Mouse (Mus musculus): Measurements from ENCODE around the gene Zfp976. TPM values are rescaled to one million over a fixed set of nuclear protein-coding genes. Genes with fewer than 3 reads are reported as not detected.
"Not testable (repeated sequence)": the region's sequence is repeated elsewhere in the genome, so short reads cannot be mapped to it uniquely, and the experiment has no call there.

Gene Zfp976
- polyA plus RNA-seq (2015; fragmentation: Nextera tagmentation; extraction: Ambion mirVana), result 2.9 and 3.1 TPM in 2 replicates

DNA sequence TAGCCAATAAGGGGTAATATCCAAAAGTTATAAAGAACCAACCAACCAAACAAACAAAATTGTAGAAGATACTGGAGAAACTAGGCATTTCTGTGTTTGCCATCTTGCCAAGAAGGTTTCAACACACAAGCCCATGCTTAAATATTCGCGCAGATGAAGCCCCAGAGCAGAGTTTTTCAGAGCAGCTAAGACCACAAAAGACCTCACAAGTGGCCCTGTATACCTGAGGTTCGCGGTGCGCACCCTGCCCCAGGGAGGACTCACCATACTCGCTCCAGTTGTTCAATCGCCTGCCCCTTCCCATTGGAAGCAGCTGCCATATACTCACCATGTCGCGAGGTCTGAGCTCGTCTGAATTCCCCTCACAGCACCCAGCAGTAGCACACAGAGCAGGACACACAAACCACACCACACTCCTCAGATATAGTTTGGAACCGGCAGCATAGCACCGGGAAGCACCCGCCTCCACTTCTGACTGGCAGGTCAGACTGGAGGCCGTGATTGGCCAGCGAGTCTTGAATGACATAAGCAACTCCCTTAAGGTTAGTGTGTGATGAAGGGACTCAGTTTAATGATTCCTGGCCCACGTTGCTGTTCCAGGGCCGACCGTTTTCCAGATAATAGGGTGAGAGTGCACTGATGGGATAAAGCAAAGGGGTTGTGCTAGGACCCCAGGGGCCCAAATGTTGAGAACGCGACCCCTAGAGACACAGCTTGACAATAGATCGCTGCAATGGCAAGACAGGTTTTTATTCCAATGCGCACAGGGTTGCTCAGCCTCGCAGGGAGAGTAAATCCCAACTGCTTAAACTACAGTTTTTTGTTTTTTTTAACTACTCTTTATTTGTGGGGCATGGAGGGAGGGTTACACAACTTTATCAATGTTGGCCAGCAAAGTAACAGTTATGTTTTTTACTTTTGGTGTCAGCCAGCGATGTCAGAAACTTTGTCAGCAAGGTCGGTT lies at the start of gene Zfp976:
Zfp976 (minus strand) TSS at position 437 of the 964 bp plus-strand sequence.
- Histone ChIP-seq H3K4me3 (peak within 1 kb of the TSS; percentile 41), H3K9me3 (replicated peaks) (peaks cover 11% of the 10 kb centered on the region), H3K4me2 (peak within 1 kb of the TSS; percentile 54), H3K9ac (peak within 1 kb of the TSS; percentile 46; the same call in 1 of the 2 replicates)
- peak; percentile 99 for ATAC-seq
- not testable (repeated sequence) for H3K27ac ChIP-seq; H3K4me1 ChIP-seq; H3K27me3 ChIP-seq; H3K36me3 ChIP-seq (ENCODE audit: poor library complexity, severe bottlenecking)
- WGBS, result 3% methylated on average over 25 of the region's 25 CpGs

DNA sequence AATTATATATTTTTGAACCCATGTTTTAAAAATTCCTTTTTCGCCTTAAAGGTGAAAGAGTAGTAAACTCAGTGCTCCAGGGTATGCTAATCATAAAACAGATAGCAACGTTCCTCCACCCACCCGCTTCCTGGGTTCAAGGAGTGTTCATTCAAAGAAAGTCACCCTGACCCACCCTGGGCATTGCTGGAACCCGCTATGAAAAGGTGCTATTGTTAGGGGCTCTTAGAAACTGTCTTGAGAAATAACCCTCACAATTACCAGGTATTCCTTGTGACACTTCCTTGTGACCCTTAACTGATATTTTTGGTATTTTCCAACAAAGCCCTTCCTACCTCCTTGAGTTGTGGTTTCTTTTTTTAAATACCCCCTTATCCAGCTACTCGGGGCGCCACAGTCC lies 37.7 kb upstream of the Zfp976 start:
- H3K9ac ChIP-seq; H3K27ac ChIP-seq; H3K4me1 ChIP-seq; H3K27me3 ChIP-seq; H3K36me3 ChIP-seq (ENCODE audit: poor library complexity, severe bottlenecking); H3K4me2 ChIP-seq; H3K4me3 ChIP-seq; ATAC-seq: not testable (repeated sequence)
- H3K9me3 ChIP-seq (replicated peaks), result peaks cover 24% of the 10 kb centered on the region
- WGBS, result 88% methylated on average over 6 of the region's 6 CpGs

DNA sequence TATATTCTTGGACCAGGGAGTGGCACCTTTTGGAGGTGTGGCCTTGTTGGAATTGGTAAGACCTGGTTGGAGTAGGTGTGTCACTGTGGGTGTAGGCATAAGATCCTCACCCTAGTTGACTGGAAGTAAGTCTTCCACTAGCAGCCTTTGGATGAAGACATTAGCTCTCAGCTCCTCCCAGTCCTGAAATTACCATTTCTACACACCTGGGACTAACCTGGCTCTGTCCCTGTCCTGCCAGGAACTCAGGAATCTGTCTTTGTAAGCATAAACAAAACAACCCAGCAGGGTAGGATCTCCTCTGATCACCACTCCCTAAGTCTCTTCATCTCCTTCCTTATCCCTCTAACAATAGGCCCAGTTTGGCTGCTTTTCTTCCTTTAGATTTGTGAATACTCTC lies 37.3 kb upstream of the Zfp976 start:
- H3K4me2 ChIP-seq, ATAC-seq: not testable (repeated sequence)

DNA sequence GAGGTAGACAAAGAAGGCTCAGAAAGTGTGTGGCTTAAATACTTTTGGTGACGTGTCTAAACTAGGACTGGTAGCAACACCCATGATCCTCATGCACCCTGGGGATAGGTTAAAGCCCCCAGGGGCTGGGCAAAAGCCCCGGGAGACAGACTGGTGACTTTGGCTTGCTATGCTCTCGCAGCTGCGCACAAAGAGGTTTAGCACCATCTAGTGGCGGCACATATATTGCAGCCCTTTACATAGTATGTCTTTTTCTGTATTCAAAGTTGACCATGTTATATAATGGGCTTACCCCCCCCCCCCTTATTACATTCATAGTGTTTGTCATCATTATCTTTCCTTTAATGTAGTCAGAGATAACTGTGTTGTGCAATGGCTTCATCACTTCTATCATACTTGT lies 17.8 kb upstream of the Zfp976 start:
- not testable (repeated sequence) for ATAC-seq, H3K27ac ChIP-seq, H3K9ac ChIP-seq, H3K4me1 ChIP-seq, H3K27me3 ChIP-seq, H3K4me3 ChIP-seq, H3K4me2 ChIP-seq
- H3K36me3 ChIP-seq (ENCODE audit: poor library complexity, severe bottlenecking), result peaks cover 23% of the 10 kb centered on the region
- 77% methylated on average over 5 of the region's 5 CpGs for WGBS
- H3K9me3 ChIP-seq (replicated peaks), result peaks cover 19% of the 10 kb centered on the region

More for the DNA sequence above, 37.3 kb upstream of the Zfp976 start:
- not testable (repeated sequence) for H3K27ac ChIP-seq; H3K36me3 ChIP-seq (ENCODE audit: poor library complexity, severe bottlenecking); H3K4me1 ChIP-seq; H3K4me3 ChIP-seq; H3K9ac ChIP-seq; H3K27me3 ChIP-seq
- H3K9me3 ChIP-seq (replicated peaks), result peaks cover 25% of the 10 kb centered on the region

DNA sequence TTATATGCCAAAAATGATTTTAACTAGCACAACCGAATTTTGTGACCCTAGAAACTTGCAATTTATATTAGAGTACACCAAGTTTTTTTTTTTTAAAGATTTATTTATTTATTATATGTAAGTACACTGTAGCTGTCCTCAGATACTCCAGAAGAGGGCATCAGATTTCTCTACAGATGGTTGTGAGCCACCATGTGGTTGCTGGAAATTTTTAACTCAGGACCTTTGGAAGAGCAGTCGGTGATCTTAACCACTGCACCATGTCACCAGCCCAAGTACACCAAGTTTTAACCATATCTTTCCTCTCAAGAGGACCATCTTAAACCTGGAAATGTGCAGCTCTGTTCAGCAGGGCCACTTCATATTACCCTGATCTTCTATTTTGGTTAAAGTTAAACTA lies 12.8 kb upstream of the Zfp976 start:
- H3K36me3 ChIP-seq (ENCODE audit: poor library complexity, severe bottlenecking); H3K4me1 ChIP-seq; H3K9ac ChIP-seq; ATAC-seq; H3K4me2 ChIP-seq; H3K27me3 ChIP-seq; H3K27ac ChIP-seq; H3K4me3 ChIP-seq: not testable (repeated sequence)
- peaks cover 18% of the 10 kb centered on the region for H3K9me3 ChIP-seq (replicated peaks)
- WGBS, result 63% methylated on average over 2 of the region's 2 CpGs

DNA sequence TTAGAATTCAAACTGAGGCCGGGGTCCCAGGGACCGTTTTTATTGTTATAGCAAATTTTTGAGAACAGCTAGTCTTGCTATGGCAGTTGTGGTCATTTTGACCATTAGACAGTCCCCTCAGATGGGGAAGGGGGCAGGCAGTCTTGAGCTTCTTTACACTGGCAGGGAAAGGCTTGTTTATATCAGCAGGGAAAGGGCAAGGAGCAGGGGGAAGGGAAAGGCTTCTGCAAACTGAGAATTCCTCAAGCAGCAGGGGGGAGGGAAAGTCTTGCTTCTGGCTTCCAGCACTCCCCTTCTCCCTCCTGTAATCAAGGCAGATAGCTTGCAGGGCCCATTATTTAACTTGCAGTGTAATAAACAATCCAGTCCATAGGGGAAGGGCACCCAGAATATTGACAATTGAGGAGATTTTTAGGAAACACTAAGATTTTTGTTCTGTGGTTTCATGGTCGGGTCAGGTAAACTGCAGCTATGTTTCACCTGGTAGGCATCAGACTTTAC lies 782 bp upstream of the Zfp976 start:
- H3K36me3 ChIP-seq (ENCODE audit: poor library complexity, severe bottlenecking); ATAC-seq; H3K27me3 ChIP-seq; H3K4me1 ChIP-seq; H3K9ac ChIP-seq; H3K27ac ChIP-seq: not testable (repeated sequence)
- Histone ChIP-seq H3K9me3 (replicated peaks) (peaks cover 16% of the 10 kb centered on the region), H3K4me3 (peak overlapping the region; percentile 41; the same call in 1 of the 2 replicates), H3K4me2 (peak overlapping the region; percentile 54)
- WGBS, result 25% methylated on average over 3 of the region's 3 CpGs

DNA sequence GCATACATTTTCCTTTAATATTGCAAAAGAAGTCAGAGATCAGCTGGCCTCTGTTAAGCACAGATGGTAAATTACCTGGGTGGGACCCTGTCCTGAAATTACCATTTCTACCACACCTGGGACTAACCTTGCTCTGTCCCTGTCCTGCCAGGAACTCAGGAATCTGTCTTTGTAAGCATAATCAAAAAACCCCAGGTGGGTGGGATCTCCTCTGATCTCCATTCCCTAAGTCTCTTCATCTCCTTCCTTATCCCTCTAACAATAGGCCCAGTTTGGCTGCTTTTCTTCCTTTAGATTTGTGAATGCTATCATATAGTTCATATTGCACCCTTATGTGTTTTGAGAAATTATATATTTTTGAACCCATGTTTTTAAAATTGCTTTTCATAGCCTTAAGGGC lies 11.4 kb downstream of the Zfp976 start:
- not testable (repeated sequence) for H3K36me3 ChIP-seq (ENCODE audit: poor library complexity, severe bottlenecking); H3K27me3 ChIP-seq; H3K4me2 ChIP-seq; H3K27ac ChIP-seq; H3K9ac ChIP-seq; H3K4me3 ChIP-seq; ATAC-seq; H3K4me1 ChIP-seq
- peaks cover 37% of the 10 kb centered on the region for H3K9me3 ChIP-seq (replicated peaks)

DNA sequence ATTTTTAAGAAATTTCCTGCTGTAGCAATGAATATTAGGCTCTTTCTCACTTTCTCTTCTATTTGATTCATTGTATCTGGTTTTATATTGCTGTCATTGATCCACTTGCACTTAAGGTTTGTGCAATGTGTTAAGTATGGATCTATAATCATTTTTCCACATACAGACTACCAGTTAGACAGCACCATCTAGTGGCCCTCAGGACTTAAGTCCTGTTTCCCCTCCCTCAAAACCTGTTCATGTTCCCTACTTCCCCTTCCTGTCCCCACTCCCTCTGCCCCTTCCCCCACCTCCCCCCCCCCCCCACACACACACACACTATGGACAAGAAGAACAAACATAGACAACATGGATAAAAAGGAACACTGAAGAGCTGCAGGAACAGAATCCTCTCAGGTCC lies 46.7 kb downstream of the Zfp976 start:
- not testable (repeated sequence) for H3K9ac ChIP-seq; H3K27me3 ChIP-seq; H3K4me3 ChIP-seq; H3K27ac ChIP-seq; H3K4me1 ChIP-seq; H3K36me3 ChIP-seq (ENCODE audit: poor library complexity, severe bottlenecking); ATAC-seq; H3K4me2 ChIP-seq
- H3K9me3 ChIP-seq (replicated peaks), result peaks cover 43% of the 10 kb centered on the region

DNA sequence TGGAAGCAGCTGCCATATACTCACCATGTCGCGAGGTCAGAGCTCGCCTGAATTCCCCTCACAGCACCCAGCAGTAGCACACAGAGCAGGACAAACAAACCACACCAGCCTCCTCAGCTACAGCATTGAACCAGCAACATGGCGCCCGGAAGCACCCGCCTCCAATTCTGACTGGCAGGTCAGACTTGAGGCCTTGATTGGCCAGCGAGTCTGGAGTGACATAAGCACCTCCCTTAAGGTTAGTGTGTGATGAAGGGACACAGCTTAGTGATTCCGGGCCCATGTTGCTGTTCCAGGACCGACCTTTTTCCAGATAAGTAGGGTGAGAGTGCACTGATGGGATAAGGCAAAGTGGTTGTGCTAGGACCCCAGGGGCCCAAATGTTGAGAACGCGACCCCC lies 50.0 kb downstream of the Zfp976 start, which contains the start of gene Zfp977:
Zfp977 (minus strand) TSS at position 135 of the 400 bp plus-strand sequence.
- not testable (repeated sequence) for H3K9ac ChIP-seq; H3K4me3 ChIP-seq; H3K4me1 ChIP-seq; H3K36me3 ChIP-seq (ENCODE audit: poor library complexity, severe bottlenecking); H3K4me2 ChIP-seq; H3K27me3 ChIP-seq; H3K27ac ChIP-seq; ATAC-seq
- peaks cover 45% of the 10 kb centered on the region for H3K9me3 ChIP-seq (replicated peaks)
- WGBS, result 93% methylated on average over 11 of the region's 11 CpGs

DNA sequence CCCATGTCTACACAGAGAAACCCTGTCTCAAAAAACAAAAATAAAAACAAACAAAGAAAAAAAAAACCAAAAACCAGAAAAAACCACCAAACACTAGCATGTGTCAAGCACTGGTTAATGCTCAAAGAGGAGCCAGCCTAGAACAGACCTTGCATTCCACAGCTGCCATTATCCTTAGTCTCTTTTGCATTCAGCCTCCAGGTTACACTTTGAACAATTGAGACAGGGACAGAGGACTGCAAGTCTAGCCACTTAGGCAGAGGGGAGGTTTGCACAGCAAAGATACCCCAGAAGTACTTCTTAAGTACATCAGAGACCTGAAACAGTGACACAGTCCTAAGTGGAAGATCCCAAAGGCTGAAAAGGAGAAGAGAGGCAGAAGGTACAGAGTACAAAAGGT lies 51.1 kb downstream of the Zfp976 start:
- H3K27ac ChIP-seq; ATAC-seq; H3K9ac ChIP-seq; H3K36me3 ChIP-seq (ENCODE audit: poor library complexity, severe bottlenecking); H3K4me1 ChIP-seq; H3K4me2 ChIP-seq; H3K4me3 ChIP-seq; H3K27me3 ChIP-seq: not testable (repeated sequence)
- H3K9me3 ChIP-seq (replicated peaks), result peaks cover 47% of the 10 kb centered on the region

DNA sequence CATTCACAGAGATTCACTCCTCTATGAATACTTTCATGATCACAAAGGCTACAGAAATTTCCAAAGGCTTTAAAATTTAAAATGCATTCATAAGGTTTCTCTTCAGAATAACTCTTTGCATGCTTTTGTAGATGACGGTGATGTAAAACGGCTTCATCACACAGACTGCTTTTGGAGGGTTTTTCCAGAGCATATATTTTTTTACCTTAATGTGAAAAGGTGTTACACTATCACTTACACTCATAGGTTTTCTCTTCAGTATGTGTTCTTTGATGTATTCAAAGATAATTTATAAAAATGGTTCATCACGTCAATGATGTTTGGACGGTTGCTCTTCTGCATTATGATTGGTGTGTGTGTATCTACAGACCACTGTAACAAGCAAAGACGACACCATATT lies 63.9 kb downstream of the Zfp976 start, which contains the start of gene Gm21028:
Gm21028 (minus strand) TSS at position 101 of the 400 bp plus-strand sequence.
- ATAC-seq, result no peak
- no peak within 1 kb of the TSS for H3K4me2 ChIP-seq
- 90% methylated on average over 5 of the region's 5 CpGs for WGBS
- peaks cover 49% of the 10 kb centered on the region for H3K9me3 ChIP-seq (replicated peaks)
- H3K9ac ChIP-seq, result no peak within 1 kb of the TSS
- no peaks in the 10 kb centered on the region for H3K4me1 ChIP-seq
- no peaks in the 10 kb centered on the region for H3K27me3 ChIP-seq
- H3K36me3 ChIP-seq (ENCODE audit: poor library complexity, severe bottlenecking), result 0 out of 2 replicates have a peak, but pooled peaks cover 5% of the 10 kb centered on the region
- no peak within 1 kb of the TSS for H3K27ac ChIP-seq
- H3K4me3 ChIP-seq, result no peak within 1 kb of the TSS

Data from forebrain, embryonic 13.5 days (tissue).